Comparison of ENCODE assay signal across 14 mouse cellular contexts in genomic region chr16:47883476-47883875, GRCm38 (mm10).
DNase-seq lines count a peak whose midpoint lies in the region; ATAC-seq and TF ChIP-seq lines count a peak whose summit lies in the region.
"Had no signal": no experiment of that assay in that cellular context is flagged by ENCODE, and none has a peak within 500 bp of the region (broad histone marks: within the 10 kb centered on the region; RNA-seq: fewer than 3 reads in every experiment).

No protein-coding gene starts in this region.

- no peaks in the 10 kb centered on the region for H3K27me3 ChIP-seq in hindbrain, embryonic 11.5 days (ENCODE audit: control insufficient read depth, insufficient read depth, low read length)
- no peaks in the 10 kb centered on the region for H3K27me3 ChIP-seq in hindbrain, embryonic 12.5 days
- no peaks in the 10 kb centered on the region for H3K27me3 ChIP-seq in CH12.LX (replicated peaks)
- H3K27me3 ChIP-seq: limb, embryonic 12.5 days; lung, embryonic 15.5 days; neural tube, embryonic 13.5 days had no signal

- 100% methylated on average over 1 of the region's 1 CpGs for WGBS in hindbrain, embryonic 11.5 days
- 100% methylated on average over 1 of the region's 1 CpGs for WGBS in hindbrain, embryonic 12.5 days

- no peak overlapping the region for H3K27ac ChIP-seq in hindbrain, embryonic 11.5 days (ENCODE audit: low read depth, low read length)
- H3K27ac ChIP-seq in hindbrain, embryonic 12.5 days: no peak overlapping the region
- H3K27ac ChIP-seq in CH12.LX (ENCODE audit: insufficient read depth, low read depth): peak overlapping the region; percentile 86
- H3K27ac ChIP-seq: embryonic facial prominence, embryonic 10.5 days; limb, embryonic 12.5 days; lung, embryonic 15.5 days; midbrain, embryonic 10.5 days; neural tube, embryonic 13.5 days had no signal

- peak; percentile 5 for DNase-seq in hindbrain, embryonic 11.5 days (ENCODE audit: low spot score)
- peak; percentile 46 to 48 for DNase-seq in left cerebral cortex, postnatal 14 days (ENCODE audit: low spot score in 2 of 2)
- DNase-seq in left cerebral cortex, postnatal 4 days: no peak
- DNase-seq in CH12.LX (ENCODE audit: extremely low read depth): no peak
- peak; percentile 5 for DNase-seq in Muller cell, postnatal 12 days (ENCODE audit: inconsistent ontology term)
- DNase-seq in thymus, adult 18-20 months: no peak
- DNase-seq: cerebellum, adult 2 months; gastrocnemius, postnatal 25 days had no signal

- no peak for TF ChIP-seq POLR2A in CH12.LX (IDR thresholded peaks at IDR 0.05; ENCODE audit: low read depth, low read length)

- peak in 1 of 2 experiments; percentile 47; a peak in 2 of 4 replicates for TF ChIP-seq CTCF in CH12.LX (conservative IDR thresholded peaks at IDR 0.05 in 1 of 2, IDR thresholded peaks at IDR 0.05 in 1 of 2; ENCODE audit: low read depth in 2 of 2, low read length in 2 of 2)

- no peaks in the 10 kb centered on the region for H3K4me1 ChIP-seq in hindbrain, embryonic 11.5 days (replicated peaks; ENCODE audit: control insufficient read depth, insufficient read depth, low read length)
- no peaks in the 10 kb centered on the region for H3K4me1 ChIP-seq in hindbrain, embryonic 12.5 days
- H3K4me1 ChIP-seq in CH12.LX (ENCODE audit: control insufficient read depth in 1 of 2, insufficient read depth in 2 of 2): peaks cover 0 to 4% of the 10 kb centered on the region in 2 experiments; a peak in 1 of 4 replicates
- H3K4me1 ChIP-seq: embryonic facial prominence, embryonic 10.5 days; limb, embryonic 12.5 days; lung, embryonic 15.5 days; neural tube, embryonic 13.5 days had no signal

- no peak for TF ChIP-seq EP300 in CH12.LX (IDR thresholded peaks at IDR 0.05; ENCODE audit: low read length)

- H3K79me2 ChIP-seq in CH12.LX (replicated peaks; ENCODE audit: control insufficient read depth, extremely low read depth, insufficient read depth, poor library complexity, severe bottlenecking): no peaks in the 10 kb centered on the region

- intact Hi-C loops in left cerebral cortex, postnatal 14 days (cut with DNase I): loop anchor here (10.0 kb wide), 1 partner anchor 1389 kb away; the partner anchor contains the start of gene Nectin3
- intact Hi-C loops in left cerebral cortex, postnatal 4 days (cut with DNase I): no loop called here

- in situ Hi-C loops in CH12.LX (cut with MboI; ENCODE audit: low pct_ligation_motif_present, low pct_unique_long_range_greater_than_20kb, low sequenced_read_pairs): no loop called here

- H3K36me3 ChIP-seq in hindbrain, embryonic 11.5 days (ENCODE audit: control insufficient read depth, insufficient read depth, low read length): no peaks in the 10 kb centered on the region
- H3K36me3 ChIP-seq in hindbrain, embryonic 12.5 days: no peaks in the 10 kb centered on the region
- H3K36me3 ChIP-seq in CH12.LX (replicated peaks in 1 of 2; ENCODE audit: control insufficient read depth in 1 of 2, insufficient read depth in 1 of 2, low read length in 1 of 2): no peaks in the 10 kb centered on the region
- H3K36me3 ChIP-seq: embryonic facial prominence, embryonic 10.5 days; limb, embryonic 12.5 days; lung, embryonic 15.5 days; midbrain, embryonic 10.5 days; neural tube, embryonic 13.5 days had no signal

- no peak overlapping the region for H3K4me2 ChIP-seq in hindbrain, embryonic 11.5 days (replicated peaks; ENCODE audit: low read depth, low read length)
- no peak overlapping the region for H3K4me2 ChIP-seq in hindbrain, embryonic 12.5 days (replicated peaks)
- H3K4me2 ChIP-seq in CH12.LX (ENCODE audit: insufficient read depth, low read depth, poor library complexity, severe bottlenecking): no peak overlapping the region
- H3K4me2 ChIP-seq: limb, embryonic 12.5 days; lung, embryonic 15.5 days; neural tube, embryonic 13.5 days had no signal

- H3K4me3 ChIP-seq in hindbrain, embryonic 11.5 days (ENCODE audit: low read depth, low read length): no peak overlapping the region
- no peak overlapping the region for H3K4me3 ChIP-seq in hindbrain, embryonic 12.5 days
- no peak overlapping the region for H3K4me3 ChIP-seq in CH12.LX (replicated peaks in 1 of 3; ENCODE audit: low read depth in 2 of 3, low read length in 2 of 3, poor library complexity in 1 of 3)
- H3K4me3 ChIP-seq: embryonic facial prominence, embryonic 10.5 days; limb, embryonic 12.5 days; lung, embryonic 15.5 days; midbrain, embryonic 10.5 days; neural tube, embryonic 13.5 days had no signal

- peak; percentile 41 for TF ChIP-seq RAD21 in CH12.LX (IDR thresholded peaks at IDR 0.05; ENCODE audit: low read depth, low read length)

- H3K9me3 ChIP-seq in hindbrain, embryonic 11.5 days (ENCODE audit: control insufficient read depth, low read length): no peaks in the 10 kb centered on the region
- H3K9me3 ChIP-seq in hindbrain, embryonic 12.5 days (replicated peaks): no peaks in the 10 kb centered on the region
- peaks cover 52% of the 10 kb centered on the region for H3K9me3 ChIP-seq in CH12.LX (replicated peaks; ENCODE audit: low read length)
- H3K9me3 ChIP-seq: embryonic facial prominence, embryonic 10.5 days; limb, embryonic 12.5 days; lung, embryonic 15.5 days; midbrain, embryonic 10.5 days; neural tube, embryonic 13.5 days had no signal

- H3K9ac ChIP-seq in hindbrain, embryonic 11.5 days (ENCODE audit: low read depth, low read length): no peak overlapping the region
- no peak overlapping the region for H3K9ac ChIP-seq in hindbrain, embryonic 12.5 days
- H3K9ac ChIP-seq in CH12.LX (ENCODE audit: insufficient read depth, low read depth): no peak overlapping the region
- H3K9ac ChIP-seq: limb, embryonic 12.5 days; lung, embryonic 15.5 days; neural tube, embryonic 13.5 days had no signal

- no peak for ATAC-seq in hindbrain, embryonic 11.5 days (ENCODE audit: low FRiP score)
- ATAC-seq in hindbrain, embryonic 12.5 days (ENCODE audit: low FRiP score): no peak

- dilution Hi-C loops in CH12.LX (cut with MboI; ENCODE audit: extremely low pct_ligation_motif_present, extremely low pct_unique_long_range_greater_than_20kb, low sequenced_read_pairs): no loop called here

TF ChIP-seq in CH12.LX, 34 proteins besides CTCF, POLR2A, EP300 and RAD21:
- TF ChIP-seq NELFE (IDR thresholded peaks at IDR 0.05; ENCODE audit: low read depth, low read length) (no peak), ZKSCAN1 (IDR thresholded peaks at IDR 0.05; ENCODE audit: borderline replicate concordance, low read depth, low read length) (no peak), USF1 (IDR thresholded peaks at IDR 0.05; ENCODE audit: low read depth, low read length) (no peak), ZNF384 (IDR thresholded peaks at IDR 0.05; ENCODE audit: low read depth, low read length) (no peak), MYC (IDR thresholded peaks at IDR 0.05; ENCODE audit: low read depth, low read length) (no peak)

Comparison
In these comparisons a context has a peak if more than half of its experiments do, and no peak if none do; other contexts are left out.
1. DNase-seq: peak in hindbrain, embryonic 11.5 days (single experiment), left cerebral cortex, postnatal 14 days (2 of 2) and Muller cell, postnatal 12 days (single experiment); none in left cerebral cortex, postnatal 4 days (single experiment), CH12.LX (single experiment) and thymus, adult 18-20 months (0 of 2).